Mouse (Mus musculus) kidney, postnatal 25 days (tissue): ENCODE results near the gene Gpr143.
"Not testable (repeated sequence)": the region's sequence is repeated elsewhere in the genome, so short reads cannot be mapped to it uniquely, and the experiment has no call there.

ENCODE experiments used
- DNase-seq, 2 experiments: peaks; one replicate each; pipeline ENCODE4 v3.0.0; 2021; ENCODE audit warnings: mixed read lengths in 2 of 2

The Gpr143 gene

DNA sequence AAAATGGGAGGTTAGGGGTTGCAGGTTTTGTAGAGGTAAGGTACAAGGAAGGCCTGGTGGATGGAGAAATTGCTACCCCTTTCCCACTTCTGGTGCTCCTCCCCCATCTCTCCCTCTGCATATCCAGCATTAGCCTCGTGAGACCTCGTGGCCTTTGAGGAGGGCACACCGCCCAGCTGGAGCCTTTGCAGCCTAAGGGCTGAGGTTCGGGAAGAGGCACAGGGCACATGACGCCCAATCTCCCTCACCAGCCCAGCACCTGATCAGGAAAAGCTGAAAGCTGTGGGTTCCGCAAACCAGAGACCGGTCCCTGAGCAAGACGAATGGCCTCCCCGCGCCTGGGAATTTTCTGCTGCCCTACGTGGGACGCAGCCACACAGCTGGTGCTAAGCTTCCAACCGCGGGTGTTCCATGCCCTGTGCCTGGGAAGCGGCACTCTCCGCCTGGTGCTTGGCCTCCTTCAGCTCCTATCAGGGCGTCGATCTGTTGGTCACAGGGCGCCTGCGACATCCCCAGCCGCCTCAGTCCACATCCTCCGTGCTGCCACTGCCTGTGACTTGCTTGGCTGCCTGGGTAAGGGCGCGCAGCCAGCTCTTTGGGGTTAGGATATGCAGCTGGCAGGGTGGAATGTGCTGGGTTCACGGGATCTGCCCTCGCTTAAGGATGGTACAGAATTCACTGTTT, at the start of gene Gpr143:
Gene Gpr143, plus strand, starts transcription at position 202 of the 684 bp plus-strand sequence.
- DNase-seq: peak; percentile 60 to 73

DNA sequence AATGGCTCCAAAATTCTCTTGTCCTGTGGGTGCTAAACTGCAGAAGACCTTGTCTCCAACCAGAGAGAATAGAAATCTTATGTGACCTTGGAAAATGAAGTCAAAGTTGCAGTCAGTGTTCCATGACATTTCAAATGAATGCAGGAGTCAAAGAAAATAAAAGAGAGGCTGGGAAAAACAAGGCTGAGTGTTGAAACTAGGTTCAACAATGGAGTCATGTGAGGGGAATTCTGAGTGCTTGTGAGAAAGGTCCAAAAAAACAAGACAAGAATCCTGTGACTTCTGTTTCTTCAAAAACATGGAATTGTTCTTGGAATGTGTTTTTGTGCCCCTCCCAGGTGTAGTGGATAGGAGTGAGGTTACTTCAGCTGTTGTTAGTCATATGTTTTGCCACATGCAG, 46.4 kb upstream of the Gpr143 start:
- DNase-seq: no peak

DNA sequence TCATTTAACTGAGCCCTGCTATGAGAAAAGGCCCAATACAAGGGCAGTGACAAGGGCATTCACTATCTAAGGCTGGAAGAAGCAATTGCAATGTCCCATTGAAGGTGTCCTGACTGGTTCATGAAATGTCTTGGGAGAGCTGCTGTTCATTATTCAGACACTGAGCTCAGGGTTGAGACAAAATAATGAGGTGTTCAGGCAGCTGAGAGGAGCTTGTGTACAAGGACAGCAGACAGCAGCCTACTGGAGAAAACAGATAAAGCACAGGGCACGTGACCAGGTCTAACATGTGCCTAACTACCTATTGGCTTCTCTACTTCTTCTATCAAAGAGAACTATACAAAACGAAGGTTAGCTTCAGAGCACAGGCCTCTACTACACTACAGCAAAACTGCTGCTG, 43.5 kb upstream of the Gpr143 start:
- no peak for DNase-seq

DNA sequence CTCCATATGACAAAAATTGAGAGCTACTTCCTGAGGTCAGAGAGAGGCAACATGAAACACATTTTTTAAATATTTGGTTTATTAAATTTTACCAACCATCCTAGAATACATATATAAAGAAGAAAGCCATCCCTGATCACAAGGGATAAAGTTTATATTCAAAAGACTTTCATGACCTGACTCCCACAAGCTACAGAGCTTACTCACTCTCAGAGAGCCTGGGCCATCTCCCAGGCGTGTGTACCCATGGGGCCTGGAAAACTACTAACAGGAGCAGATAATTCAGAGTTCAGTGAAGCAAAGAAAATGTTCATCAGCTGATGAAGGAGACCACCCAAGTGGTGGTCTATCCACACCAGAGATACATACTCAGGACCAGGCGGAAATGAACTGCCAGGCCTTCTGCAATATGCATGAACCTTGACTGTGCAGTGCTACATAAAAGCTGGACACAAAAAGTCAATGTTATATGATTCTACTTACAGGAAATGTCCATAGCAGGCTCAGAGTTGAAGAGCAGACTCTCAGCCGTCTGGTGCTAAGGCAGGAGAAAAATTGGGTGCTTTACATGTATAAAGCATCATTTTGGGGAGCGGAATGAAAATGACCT, 42.9 kb upstream of the Gpr143 start:
- DNase-seq: no peak

DNA sequence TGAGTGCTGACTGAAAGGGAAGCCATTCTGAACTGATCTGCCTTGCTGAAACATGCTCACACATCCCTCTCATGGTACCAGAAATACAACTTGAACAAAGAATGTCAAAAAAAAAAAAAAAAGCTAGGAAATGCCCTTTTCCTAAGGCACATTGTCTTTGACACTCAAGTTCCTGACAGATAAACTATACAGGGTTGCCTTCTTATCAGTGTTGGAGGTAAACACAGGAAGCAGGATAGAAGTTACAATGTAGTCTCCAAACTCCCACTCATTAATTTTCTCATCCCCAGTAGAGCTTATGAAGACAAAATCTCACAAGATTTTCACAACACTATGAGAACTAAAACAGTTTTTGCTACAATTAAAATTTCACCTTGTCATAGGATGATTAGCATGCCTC, 38.1 kb upstream of the Gpr143 start:
- DNase-seq: no peak

DNA sequence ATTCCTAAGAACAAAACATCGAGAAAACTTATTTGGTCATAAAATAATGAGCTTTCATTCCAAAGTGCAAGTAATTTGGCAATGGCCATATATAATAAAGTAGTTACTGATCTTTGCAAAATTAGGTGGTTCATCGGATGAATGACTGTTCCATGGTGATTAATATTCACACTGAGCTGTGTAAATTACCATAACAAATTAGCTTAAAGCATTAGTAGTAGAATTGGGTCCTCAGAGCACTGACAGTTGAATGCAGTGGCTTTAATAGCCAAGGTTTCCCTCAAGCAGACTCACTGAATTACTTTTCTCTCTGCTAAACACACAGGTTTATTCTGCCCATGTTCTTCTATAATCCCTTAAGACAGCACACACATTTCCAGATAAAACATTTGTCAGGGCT, 35.8 kb upstream of the Gpr143 start:
- DNase-seq: no peak

DNA sequence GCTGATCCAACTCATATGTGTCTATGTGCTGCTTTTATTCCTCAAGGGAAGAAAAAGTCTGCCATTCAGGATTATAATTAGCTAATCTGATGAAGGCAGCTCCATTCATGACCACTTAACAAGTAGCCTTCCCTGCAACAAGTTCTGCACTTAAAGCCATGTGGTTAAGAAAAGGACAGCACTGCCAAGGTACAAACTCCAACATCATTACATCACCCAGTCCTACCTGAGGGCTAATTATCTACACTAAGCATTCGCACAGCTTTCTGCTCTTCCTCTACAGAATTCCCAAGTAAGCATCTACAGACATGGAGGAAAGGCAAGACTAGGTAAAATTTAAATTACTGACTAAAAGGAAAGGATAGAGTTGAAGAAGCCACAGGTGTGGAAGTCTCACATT, 25.9 kb upstream of the Gpr143 start:
- DNase-seq: no peak

DNA sequence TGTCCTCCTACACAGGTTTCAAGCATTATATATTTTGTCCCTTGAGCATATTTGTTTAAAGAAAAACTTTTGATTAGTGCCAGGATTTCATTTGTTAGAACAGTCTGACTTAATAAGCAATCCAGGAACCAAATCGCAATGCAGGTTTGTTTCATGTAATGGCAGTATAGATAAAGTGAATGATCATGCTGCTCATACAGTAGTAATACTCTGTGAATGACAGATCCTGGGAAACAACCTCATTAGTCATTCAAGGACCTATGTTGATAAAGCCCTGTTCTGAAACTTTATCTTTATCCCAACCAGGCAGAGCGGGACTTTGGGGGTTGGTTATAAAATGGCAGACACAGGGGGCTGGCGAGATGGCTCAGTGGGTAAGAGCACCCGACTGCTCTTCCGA, 25.4 kb upstream of the Gpr143 start:
- DNase-seq: no peak

DNA sequence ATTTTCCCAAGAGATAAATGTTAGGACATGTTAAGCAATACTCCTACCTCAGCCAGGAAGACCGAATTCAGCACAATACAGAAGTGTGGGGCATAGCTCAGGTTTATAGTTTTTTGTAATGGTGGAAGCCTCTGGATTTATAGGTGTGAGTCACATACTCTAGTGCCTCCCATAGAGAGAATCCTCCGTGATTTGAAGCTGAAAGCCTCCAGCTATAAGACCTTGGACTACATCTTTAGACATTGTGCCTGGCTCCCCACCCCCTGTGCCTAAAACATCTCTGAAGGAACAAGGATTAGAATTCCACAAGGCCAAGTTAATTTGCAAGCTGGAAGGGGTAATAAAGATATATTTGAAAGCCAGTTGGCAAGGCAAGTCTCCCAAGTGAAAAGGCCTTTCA, 19.3 kb upstream of the Gpr143 start:
- DNase-seq: no peak

DNA sequence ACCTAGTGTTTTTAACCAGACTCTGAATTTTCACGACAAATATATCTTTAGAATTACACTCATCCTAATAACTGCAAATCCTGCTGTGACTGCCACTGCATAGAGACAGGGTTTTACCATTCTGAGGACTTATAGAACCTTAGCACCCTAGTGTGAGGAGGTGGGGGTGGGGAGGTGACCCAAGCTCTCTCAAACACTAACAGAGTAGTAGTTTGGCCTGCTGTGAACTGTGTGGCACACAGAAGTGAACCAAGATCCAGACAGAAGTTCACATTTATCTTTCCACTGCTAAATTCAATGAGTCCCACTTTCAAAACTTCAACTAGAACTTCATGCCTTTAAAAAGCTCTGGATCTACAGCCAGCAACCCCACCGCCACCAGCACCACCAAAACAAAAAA, 18.9 kb upstream of the Gpr143 start:
- no peak for DNase-seq

DNA sequence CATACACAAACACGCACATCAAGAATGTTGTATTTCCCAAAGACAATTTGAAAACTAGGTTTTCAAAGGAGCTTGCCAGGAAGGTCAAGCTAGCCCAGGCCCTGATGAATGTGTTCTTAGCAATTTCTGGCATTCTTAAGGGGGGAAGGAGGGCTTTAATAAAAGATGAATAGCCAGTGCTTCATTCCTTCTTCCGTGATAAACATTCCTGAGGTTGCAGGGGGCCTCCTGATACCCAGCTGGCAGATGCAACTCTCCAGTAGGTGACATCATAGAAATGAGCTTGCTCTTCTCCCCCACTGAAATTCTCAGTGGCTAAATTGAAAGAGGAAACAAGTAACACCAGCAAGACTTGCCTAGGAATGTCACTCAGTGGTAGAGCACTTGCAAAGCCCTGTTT, 17.6 kb upstream of the Gpr143 start:
- no peak for DNase-seq

DNA sequence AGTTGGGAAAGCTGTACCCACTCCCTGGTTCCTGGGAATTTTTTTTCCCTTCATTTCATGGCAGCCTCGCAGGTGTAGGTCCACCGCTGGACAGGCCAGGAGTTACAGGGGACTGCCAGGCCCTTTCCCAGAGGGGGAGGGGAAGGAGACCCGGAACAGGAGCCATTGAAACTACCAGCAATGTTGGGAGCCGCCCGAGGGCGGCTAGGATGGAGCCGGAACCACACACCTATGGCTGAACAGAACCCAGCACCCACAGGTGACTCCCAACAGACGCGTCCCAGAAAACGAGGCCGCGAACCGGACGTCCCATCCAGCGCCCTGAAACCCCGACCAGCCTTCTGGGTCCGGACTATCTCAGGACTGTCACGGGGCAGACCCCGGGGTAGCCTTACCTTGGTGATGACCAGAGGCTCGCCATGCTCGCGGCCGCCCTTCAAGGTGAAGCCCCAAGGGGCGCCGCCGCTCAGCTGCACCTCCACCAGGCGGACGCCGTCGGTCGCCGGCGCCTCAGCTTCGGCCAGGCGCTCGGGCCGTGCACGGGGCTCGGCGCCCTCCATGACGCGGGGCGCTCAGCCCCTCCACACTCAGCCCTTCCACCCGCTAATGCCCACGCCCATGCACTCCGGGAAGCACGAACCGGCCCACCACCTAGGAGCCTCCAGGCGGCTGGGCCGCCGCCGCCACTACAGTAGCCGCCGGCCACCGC, 12.7 kb upstream of the Gpr143 start, which contains the start of gene Shroom2:
Gene Shroom2, minus strand, starts transcription at position 575 of the 709 bp plus-strand sequence.
- DNase-seq: peak; percentile 39 to 66

DNA sequence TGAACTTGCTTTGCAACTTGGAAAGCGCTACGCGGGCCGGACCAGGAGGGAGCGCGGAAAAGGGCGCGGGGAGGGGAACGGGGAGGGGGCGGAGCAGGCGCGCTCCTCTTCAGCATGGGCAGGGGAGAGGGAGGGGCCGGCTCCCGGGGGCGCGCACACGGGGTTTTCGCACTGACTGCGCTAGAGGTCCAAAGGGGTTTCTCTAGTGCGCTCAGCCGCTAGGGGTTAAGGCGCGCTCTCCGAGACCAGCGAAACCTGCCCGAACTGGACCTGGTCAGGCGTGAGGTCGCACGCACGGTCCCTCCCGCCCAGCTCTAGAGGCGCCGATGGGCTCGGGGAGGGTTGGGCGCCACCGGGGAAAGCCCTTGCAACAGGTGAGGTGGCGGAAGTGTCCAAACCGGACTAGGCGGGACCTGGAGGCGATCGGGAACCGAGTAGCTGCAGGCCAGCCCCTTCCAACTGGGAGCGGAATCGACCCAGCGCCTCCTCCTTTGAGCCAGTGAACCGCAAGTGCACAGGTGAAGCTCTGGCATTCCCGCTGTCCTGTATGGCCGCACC, 12.0 kb upstream of the Gpr143 start:
- DNase-seq: peak; percentile 79 to 91

DNA sequence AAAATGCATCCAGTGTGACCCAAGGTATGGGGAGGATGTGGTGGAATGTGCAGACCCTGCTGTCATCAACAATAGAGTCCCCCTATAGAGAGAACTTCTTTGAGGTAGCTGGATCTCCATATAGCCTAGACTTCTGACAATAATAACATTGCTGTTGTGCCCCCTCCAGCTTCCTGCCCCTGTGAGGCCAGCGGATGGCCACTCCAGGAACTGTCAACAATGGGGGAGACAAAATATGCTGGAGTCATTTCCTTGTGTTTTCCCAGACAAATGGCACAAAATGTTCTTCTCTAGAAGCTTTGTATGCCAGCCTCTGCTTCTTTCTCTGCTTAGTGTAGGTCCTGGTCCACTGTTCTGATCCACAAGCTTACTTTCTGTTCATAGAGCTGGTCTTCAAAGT, 6.4 kb downstream of the Gpr143 start:
- DNase-seq: no peak

DNA sequence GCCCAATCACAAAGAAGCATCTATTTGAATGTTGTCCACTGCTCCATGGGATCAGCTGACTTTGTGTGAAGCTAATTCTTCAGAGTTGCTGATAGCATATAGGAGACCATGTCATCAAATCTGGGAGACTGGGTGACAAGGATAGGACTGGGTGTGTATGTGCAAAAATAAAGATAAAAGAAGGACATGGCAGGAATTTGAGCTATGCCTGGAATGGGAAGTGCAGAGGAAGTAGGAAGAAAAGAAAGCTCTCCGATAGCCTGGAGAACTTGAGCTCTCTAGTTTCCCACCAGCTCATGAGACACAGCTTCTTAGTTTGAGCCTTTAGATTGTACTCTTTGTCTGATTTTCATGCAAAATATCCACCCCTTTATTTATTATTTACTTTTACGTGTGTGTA, 6.9 kb downstream of the Gpr143 start:
- DNase-seq: no peak

DNA sequence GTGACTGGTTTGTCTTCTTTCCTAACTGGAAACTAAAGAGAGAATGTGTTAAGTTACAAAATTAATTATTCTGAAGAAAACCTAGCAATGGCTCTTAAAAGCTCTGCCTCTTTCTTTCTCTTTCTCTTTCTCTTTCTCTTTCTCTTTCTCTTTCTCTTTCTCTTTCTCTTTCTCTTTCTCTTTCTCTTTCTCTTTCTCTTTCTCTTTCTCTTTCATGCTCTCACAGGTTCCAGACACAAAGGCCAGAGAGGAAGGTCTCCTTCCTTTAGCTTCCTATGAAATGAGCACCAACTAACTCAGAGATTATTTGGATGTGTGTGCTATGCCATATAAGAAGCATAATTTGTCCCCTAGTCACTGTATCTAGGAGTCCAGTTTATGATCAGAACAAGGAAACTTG, 23.6 kb downstream of the Gpr143 start:
- DNase-seq: no peak

DNA sequence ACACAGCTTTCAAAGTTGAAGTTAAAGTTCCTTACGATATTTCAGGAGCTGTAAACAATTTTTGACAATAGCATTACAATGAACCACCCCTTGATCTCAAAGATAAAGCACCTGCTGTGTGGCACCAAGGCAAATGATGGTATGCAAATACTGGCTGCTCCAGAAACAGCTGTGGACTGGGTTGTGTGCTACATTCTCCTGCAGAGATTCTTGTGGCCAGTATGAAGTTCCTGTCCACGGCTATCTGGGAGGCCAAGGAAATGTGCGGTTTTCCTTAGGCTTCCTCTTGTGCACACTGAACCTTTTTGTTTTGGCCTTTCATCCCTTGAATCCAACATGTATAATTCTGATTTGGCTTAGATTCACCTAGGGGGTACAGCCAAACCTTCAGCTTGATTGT, 31.6 kb downstream of the Gpr143 start:
- DNase-seq: no peak

DNA sequence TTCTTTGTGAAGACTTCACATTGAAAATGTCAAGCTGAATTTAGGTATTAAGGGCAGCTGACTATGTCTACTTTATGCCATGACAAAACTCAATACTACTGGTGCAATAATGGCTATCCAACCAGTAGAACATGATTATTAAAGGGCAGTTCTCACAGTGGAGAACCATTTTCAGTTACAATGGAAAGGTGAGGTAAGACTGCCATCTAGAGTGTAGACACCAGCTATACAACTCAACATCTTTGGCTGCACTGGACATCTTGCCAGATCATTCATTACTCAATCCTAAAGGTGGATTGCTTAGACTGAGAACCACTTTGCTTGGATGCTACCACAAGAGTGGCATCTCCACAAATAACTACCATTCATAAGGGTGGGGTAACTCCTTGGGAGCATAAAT, 37.3 kb downstream of the Gpr143 start:
- DNase-seq: peak in 1 of 2 experiments; percentile 1

DNA sequence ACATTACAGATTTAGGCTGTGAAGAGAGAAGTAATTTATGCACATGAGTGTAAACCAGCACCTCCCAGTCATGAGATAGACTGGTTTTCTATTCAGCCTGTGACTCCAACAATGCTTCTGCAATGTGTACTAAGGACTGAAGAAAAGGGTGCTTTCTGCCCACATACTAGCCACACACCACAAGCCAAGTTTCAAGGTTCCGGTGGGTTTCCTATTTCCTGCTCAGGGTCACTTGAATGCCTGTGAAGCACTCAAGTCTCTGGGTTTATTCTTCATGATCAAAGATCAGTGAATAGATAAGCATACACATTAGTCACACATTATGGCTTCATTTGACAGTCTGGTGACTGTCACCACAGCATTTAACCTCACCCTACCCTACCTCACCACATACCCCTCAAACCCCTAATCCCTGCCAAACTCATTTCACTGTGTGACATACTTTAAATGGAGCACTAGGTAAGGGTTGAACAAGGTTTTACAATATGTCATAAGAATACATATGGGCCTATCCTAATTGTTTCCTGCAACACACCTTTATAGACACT, 49.4 kb downstream of the Gpr143 start:
- not testable (repeated sequence) for DNase-seq

DNA sequence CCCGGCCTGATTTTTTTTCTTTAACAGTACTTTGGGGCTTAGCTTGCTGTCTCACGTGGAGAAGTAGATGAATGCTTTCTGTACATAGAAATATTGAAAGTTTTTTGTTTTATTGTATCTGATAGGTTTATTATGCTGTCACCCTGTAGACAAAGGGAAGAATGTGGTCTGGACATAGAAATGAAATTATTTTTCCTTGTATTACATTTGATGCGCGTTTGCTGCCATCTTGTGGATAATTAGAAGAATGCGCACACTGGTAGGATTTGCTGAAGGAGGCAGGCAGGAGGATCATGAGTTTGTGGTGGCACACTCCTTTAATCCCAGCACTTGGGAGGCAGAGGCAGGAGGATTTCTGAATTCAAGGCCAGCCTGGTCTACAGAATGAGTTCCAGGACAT, 53.2 kb downstream of the Gpr143 start:
- DNase-seq: peak in 1 of 2 experiments; percentile 1

DNA sequence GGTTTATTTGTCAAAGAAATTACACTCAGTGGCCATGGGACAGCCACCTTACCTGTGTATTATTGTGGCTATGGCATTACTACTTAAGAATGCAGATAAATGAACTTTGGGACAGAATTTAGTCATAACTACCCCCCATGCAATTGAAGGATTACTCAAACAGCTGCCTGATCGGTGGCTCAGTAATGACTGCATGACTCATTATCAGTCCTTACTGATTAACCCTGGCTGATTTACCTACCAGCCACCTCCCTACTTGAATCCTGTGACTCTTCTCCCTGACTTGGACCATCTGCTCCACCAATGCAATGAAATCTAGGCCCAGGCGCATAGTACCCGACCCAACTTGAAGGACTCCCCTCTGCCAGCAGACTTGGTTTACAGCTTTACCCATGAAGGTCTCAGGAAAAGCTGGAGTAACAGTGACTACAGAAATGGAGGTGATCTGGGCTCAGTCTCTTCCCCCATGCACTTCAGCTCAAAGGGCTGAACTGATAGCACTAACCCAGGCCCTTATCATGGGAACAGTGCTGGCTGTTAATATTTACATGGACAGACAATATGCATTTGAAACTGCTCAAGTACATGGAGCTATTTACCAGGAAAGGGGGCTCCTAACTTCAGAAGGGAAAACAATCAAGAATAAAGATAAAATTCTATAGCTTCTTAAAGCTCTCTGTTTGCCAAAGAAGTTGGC, 73.5 kb downstream of the Gpr143 start:
- no peak for DNase-seq
